Mouse (Mus musculus) hindbrain, embryonic 14.5 days (tissue): ENCODE measurements around the gene Coasy. TPM values are rescaled to one million over a fixed set of nuclear protein-coding genes. Genes with fewer than 3 reads are reported as not detected.
A peak's percentile ranks its signal among the peaks of the same experiment; 100 is the strongest.

ENCODE experiments used
- ATAC-seq: fragments of 200-750 bp; cut with Nextera tagmentation; 2 replicates; pipeline ENCODE4 v1.8.0; 2017; ENCODE audit warnings: moderate number of reproducible peaks, mild to moderate bottlenecking, moderate TSS enrichment, moderate library complexity; ENCODE audit not compliant: low FRiP score
- DNase-seq: peaks from one replicate; pipeline ENCODE4 v3.0.0-alpha.2; 2015; ENCODE audit warnings: low spot score
- H3K27ac ChIP-seq: fragments of 300-500 bp; sonication (generic); 2 replicates; pipeline ENCODE4 v1.5.1; 2014; ENCODE audit warnings: mild to moderate bottlenecking, moderate library complexity
- H3K27me3 ChIP-seq: fragments of 300-500 bp; sonication (generic); 2 replicates; pipeline ENCODE4 v1.6.1; 2014; ENCODE audit warnings: mild to moderate bottlenecking, low read length, mixed read lengths; ENCODE audit not compliant: control insufficient read depth, insufficient read depth
- H3K36me3 ChIP-seq: fragments of 300-500 bp; sonication (generic); replicated peaks from 2 replicates; pipeline ENCODE4 v1.6.1; 2014; ENCODE audit not compliant: control insufficient read depth, insufficient read depth
- H3K4me1 ChIP-seq: fragments of 300-500 bp; sonication (generic); replicated peaks from 2 replicates; pipeline ENCODE4 v1.6.1; 2014; ENCODE audit warnings: antibody characterized with exemption, low read length, mixed read lengths; ENCODE audit not compliant: control insufficient read depth, insufficient read depth
- H3K4me2 ChIP-seq: fragments of 300-500 bp; sonication (generic); replicated peaks from 2 replicates; pipeline ENCODE4 v1.6.1; 2014; ENCODE audit warnings: mild to moderate bottlenecking, moderate library complexity
- H3K4me3 ChIP-seq: fragments of 300-500 bp; sonication (generic); replicated peaks from 2 replicates; pipeline ENCODE4 v1.5.1; 2014; ENCODE audit warnings: mild to moderate bottlenecking, low read length
- H3K9ac ChIP-seq: fragments of 300-500 bp; sonication (generic); 2 replicates; pipeline ENCODE4 v1.6.1; 2014
- H3K9me3 ChIP-seq: fragments of 300-500 bp; sonication (generic); 2 replicates; pipeline ENCODE4 v1.6.1; 2016; ENCODE audit warnings: low read length; ENCODE audit not compliant: control insufficient read depth
- WGBS: fragments of 180-500 bp; shearing (Covaris S2); extraction: QIAGEN DNeasy Blood & Tissue Kit; methylation state at CpG from one replicate; pipeline ENCODE4 v1.1.7; 2014; 5-methylcytosine and 5-hydroxymethylcytosine counted together
- polyA plus RNA-seq: library from polyadenylated mRNA; unstranded; fragments of >200 nt; fragmentation: Nextera tagmentation; extraction: Ambion mirVana; gene quantifications from 2 replicates; pipeline ENCODE4 v1.2.1, GENCODE M21; 2014

The Coasy gene
- polyA plus RNA-seq, 1 experiment from 2014 or later = 37.2 TPM

DNA sequence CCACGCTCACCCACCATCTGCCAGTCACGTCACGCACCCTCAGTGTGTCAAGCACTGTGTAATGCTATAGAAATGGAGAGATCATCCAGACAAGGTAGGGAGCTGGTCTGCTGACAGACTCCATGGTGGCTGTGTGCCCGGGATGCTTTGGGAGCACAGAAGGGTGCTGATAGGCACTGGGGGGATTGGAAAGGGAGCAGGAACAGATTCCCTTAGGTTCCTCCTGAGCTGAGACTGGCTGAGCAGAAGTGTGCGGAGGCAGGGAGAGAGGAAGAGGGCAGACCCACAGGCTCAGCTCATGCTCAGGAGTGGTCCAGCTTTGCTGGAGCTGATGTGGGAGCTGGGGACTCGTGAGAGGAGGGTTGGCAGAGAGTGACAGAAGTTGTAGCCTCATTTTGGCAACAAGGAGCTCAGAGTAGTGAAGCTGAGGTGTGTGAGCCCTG lies 31.3 kb upstream of the Coasy start:
- Histone ChIP-seq H3K9ac (no peak overlapping the region), H3K4me1 (no peaks in the 10 kb centered on the region), H3K27ac (no peak overlapping the region), H3K4me3 (no peak overlapping the region), H3K36me3 (peaks cover 98% of the 10 kb centered on the region), H3K9me3 (no peaks in the 10 kb centered on the region), H3K27me3 (no peaks in the 10 kb centered on the region), H3K4me2 (no peak overlapping the region)
- 86% methylated on average over 6 of the region's 6 CpGs for WGBS
- DNase-seq (no peak), ATAC-seq (no peak)

DNA sequence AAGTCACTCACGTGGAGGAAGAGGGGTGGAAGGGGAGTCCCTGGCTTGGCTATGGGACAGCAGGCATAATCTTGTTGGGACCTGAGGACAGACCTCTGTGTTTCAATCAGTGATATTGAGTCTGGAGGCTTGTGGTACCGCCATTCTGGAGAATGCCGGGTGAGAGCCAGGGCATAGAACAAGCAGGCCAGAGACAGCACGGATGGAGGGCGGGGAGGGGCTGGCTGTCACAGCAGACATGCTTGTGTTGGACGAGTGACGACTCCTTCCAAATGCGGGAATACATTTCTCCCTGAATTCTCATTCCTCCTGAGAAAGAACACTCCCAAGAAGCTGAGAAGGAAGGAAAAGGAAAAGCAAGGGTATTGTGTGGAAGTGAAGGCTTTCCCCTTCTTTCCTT lies 30.7 kb upstream of the Coasy start:
- DNase-seq (no peak), ATAC-seq (no peak)
- Histone ChIP-seq H3K4me1 (no peaks in the 10 kb centered on the region), H3K27ac (no peak overlapping the region), H3K9ac (no peak overlapping the region), H3K4me2 (no peak overlapping the region), H3K27me3 (no peaks in the 10 kb centered on the region), H3K9me3 (no peaks in the 10 kb centered on the region), H3K36me3 (peaks cover 98% of the 10 kb centered on the region), H3K4me3 (no peak overlapping the region)
- 82% methylated on average over 8 of the region's 8 CpGs for WGBS

DNA sequence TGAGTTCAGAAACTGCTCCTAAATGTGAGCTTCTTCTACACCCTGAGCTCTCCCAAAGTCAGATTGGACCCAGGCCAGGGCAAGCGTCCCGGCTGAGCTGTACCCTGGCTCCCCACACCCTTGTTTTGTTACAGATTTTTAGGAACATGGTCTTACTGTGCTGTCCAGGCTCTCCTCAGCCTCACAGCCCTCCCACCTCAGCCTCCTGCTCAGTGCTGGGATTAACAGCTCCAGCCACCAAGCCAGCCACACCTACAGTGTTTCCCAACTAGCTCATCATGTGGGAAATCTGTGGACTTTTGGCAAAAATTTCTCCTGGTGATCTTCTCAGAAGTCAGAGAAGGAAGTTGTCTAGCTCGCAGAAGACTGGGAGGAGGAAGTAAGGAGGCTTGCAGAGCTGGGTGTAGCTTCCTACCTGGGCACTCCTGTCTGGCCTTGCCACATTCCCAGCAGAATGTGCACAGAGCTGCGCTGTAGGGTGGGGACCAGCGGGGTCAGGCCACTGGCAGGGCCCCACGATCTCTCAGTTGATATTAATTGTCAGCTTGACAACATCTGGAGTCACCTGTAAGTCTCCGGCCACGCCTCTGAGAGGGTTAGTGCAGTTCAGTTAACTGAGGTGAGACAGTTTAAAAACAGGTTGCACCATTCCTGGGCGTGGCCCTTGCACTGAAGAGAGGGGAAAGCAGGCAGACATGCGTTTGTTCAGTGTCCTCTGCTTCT lies 29.5 kb upstream of the Coasy start:
- Histone ChIP-seq H3K4me1 (no peaks in the 10 kb centered on the region), H3K4me3 (no peak overlapping the region), H3K9ac (no peak overlapping the region), H3K36me3 (peaks cover 95% of the 10 kb centered on the region), H3K27ac (no peak overlapping the region), H3K27me3 (no peaks in the 10 kb centered on the region), H3K9me3 (no peaks in the 10 kb centered on the region), H3K4me2 (no peak overlapping the region)
- 91% methylated on average over 10 of the region's 10 CpGs for WGBS
- ATAC-seq (no peak), DNase-seq (no peak)

DNA sequence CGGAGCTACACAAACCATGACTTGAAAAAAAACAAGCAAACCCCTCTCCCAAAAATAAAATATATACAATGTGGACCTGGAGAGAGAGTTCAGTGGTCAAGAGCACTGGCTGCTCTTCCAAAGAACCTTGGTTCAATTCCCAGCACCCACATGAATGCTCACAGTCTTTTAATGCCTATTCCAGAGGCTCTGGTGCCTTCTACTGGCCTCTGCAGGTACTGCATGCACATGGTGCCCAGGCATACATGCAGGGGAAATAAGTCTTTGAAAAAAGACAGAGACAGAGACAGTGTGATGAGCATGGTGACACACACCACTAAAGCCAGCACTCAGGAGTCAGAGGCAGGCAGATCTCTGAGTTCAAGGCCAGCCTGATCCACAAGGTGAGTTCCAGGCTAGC lies 28.4 kb upstream of the Coasy start:
- Histone ChIP-seq H3K27me3 (no peaks in the 10 kb centered on the region), H3K4me2 (no peak overlapping the region), H3K27ac (no peak overlapping the region), H3K9ac (no peak overlapping the region), H3K36me3 (peaks cover 95% of the 10 kb centered on the region), H3K9me3 (no peaks in the 10 kb centered on the region), H3K4me1 (no peaks in the 10 kb centered on the region), H3K4me3 (no peak overlapping the region)
- WGBS = 100% methylated on average over 1 of the region's 1 CpGs
- DNase-seq (no peak), ATAC-seq (no peak)

DNA sequence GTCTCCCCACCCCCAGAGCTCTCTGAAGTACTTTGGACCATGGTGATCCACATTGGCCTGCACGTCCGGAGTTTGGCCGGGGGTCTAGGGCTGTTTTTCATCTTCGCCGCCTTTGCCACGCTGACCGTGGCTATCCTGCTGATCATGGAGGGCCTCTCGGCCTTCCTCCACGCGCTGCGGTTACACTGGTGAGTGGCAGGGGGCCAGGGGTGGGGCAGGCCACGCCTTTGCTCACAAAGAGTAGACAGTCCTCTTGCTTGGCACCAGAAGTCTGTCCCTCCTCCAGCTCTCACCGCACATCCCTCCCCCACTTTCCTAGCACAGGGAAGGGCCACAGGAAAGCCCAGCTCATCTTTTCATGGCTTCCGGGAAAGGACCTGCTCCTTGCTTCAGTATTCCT lies 26.9 kb upstream of the Coasy start:
- Histone ChIP-seq H3K27me3 (no peaks in the 10 kb centered on the region), H3K27ac (no peak overlapping the region), H3K9ac (no peak overlapping the region), H3K9me3 (no peaks in the 10 kb centered on the region), H3K36me3 (peaks cover 93% of the 10 kb centered on the region), H3K4me1 (no peaks in the 10 kb centered on the region), H3K4me2 (no peak overlapping the region), H3K4me3 (no peak overlapping the region)
- ATAC-seq (no peak), DNase-seq (no peak)
- WGBS = 86% methylated on average over 14 of the region's 14 CpGs

DNA sequence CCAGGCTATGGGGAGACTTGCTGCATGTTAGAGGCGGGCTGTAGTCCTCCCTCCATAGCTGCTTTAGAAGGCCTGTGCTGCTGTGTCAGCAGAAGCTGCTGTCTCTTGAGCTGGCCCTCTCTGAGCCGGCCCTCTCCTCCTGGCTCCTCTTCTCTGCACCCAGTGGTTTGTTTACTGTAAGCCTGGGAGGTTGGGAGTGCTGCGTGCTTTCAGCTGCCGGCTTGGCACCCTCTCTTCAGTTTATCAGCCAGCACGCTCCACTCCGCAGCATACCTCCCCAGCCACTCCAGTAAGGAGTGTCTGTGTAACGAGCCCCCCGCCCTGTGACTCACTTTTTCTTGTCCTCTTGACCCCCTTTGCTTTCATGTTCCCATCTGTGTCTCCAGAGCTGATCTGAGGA lies 25.5 kb upstream of the Coasy start:
- Histone ChIP-seq H3K9me3 (no peaks in the 10 kb centered on the region), H3K4me2 (no peak overlapping the region), H3K36me3 (peaks cover 83% of the 10 kb centered on the region), H3K27me3 (no peaks in the 10 kb centered on the region), H3K27ac (no peak overlapping the region), H3K9ac (no peak overlapping the region), H3K4me3 (no peak overlapping the region), H3K4me1 (no peaks in the 10 kb centered on the region)
- WGBS = 55% methylated on average over 8 of the region's 8 CpGs
- ATAC-seq (no peak), DNase-seq (no peak)

DNA sequence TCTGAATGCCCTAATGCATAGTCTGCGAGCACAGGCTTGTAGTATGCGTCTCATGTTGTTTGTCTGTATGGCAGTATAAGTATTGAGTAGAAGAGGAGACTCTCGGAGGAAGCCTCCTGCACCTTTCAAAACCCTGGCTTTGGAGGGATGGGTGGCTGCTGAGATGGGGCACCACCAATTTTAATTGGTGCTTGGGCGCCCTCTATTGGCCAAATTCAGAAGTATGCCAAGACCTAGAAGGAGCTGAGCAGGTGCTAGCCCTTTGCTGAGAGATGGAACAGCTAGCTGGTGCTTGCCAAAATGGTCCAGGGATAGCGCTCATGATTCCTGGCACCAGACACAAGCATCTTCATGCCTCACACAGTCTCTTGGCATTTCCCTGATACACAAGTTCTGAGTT lies 24.5 kb upstream of the Coasy start:
- Histone ChIP-seq H3K9me3 (no peaks in the 10 kb centered on the region), H3K4me2 (no peak overlapping the region), H3K27me3 (no peaks in the 10 kb centered on the region), H3K4me1 (no peaks in the 10 kb centered on the region), H3K36me3 (peaks cover 83% of the 10 kb centered on the region), H3K4me3 (no peak overlapping the region), H3K9ac (no peak overlapping the region), H3K27ac (no peak overlapping the region)
- DNase-seq (peak; percentile 85), ATAC-seq (no peak)
- WGBS = 28% methylated on average over 5 of the region's 5 CpGs

DNA sequence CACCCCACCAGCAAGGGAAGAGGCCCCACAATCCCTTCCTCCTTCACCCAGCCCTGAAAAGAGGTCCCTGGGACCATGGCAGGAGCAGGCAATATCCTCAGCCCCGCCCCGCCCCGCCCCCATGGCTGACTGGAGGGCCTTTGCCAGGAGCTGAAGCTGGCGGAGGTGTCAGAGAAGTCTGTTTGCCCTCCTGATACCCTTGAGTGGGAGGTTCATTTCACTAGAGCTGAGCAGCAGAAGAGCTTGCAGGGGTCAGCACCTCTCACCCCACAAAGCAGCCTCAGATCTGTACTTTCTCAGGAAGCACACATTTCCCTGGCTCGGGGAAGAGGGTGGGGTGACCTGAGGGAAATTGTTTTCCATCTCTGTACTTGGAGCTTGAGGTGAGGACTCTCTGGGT lies 23.6 kb upstream of the Coasy start:
- H3K27me3 ChIP-seq = no peaks in the 10 kb centered on the region
- H3K4me1 ChIP-seq = no peaks in the 10 kb centered on the region
- DNase-seq (no peak), ATAC-seq (no peak)
- no peaks in the 10 kb centered on the region for H3K9me3 ChIP-seq
- no peak overlapping the region for H3K4me3 ChIP-seq
- peaks cover 82% of the 10 kb centered on the region for H3K36me3 ChIP-seq
- no peak overlapping the region for H3K9ac ChIP-seq
- H3K4me2 ChIP-seq = no peak overlapping the region
- WGBS = 82% methylated on average over 5 of the region's 5 CpGs
- no peak overlapping the region for H3K27ac ChIP-seq

DNA sequence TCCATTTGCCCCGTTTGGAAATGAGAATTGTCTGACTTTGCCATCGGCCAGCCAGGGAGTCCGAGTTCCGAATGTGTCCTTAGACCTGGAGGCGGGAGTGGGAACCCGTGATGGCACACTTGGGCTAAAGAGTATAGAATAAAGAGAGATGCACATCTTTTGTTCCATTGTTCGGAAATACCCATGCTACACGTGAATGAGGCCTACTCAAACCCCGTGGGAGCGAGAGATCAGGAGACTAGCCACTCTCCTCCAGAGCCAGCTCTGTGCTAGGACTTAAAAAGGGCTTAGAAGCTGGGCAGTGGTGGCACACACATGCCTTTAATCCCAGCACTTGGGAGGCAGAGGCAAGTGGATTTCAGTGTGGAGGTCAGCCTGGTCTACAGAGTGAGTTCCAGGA lies 22.9 kb upstream of the Coasy start:
- no peaks in the 10 kb centered on the region for H3K4me1 ChIP-seq
- no peaks in the 10 kb centered on the region for H3K9me3 ChIP-seq
- no peak overlapping the region for H3K4me3 ChIP-seq
- H3K4me2 ChIP-seq = no peak overlapping the region
- DNase-seq = no peak
- no peaks in the 10 kb centered on the region for H3K27me3 ChIP-seq
- peak overlapping the region; percentile 69; the same call in 1 of the 2 replicates for H3K27ac ChIP-seq
- H3K9ac ChIP-seq = no peak overlapping the region
- 71% methylated on average over 10 of the region's 10 CpGs for WGBS
- no peak for ATAC-seq
- peaks cover 80% of the 10 kb centered on the region for H3K36me3 ChIP-seq

DNA sequence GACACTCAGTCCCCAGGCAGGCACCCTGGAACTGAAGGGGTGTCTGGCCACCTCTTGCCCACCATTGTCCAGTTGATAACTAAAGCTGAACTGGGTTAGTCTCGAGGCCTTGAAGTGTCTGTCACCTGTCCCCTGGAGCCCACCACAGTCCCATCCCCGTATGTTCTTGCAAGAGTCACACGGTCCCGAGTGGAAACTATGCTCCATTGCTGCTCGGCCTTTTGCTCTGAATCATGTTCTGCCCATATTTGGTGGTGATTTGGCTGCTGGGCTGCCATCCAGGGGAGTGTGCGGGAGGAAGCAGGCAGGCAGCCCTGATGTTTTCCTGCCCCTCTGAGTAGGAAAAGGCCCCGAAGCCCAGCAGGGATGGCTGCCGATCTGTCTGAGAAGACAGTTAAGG lies 22.2 kb upstream of the Coasy start:
- ATAC-seq = no peak
- H3K9ac ChIP-seq = no peak overlapping the region
- DNase-seq = no peak
- H3K4me3 ChIP-seq = no peak overlapping the region
- WGBS = 81% methylated on average over 8 of the region's 8 CpGs
- H3K36me3 ChIP-seq = peaks cover 74% of the 10 kb centered on the region
- no peaks in the 10 kb centered on the region for H3K9me3 ChIP-seq
- H3K4me2 ChIP-seq = no peak overlapping the region
- H3K4me1 ChIP-seq = no peaks in the 10 kb centered on the region
- peak overlapping the region; percentile 69; the same call in 1 of the 2 replicates for H3K27ac ChIP-seq
- H3K27me3 ChIP-seq = no peaks in the 10 kb centered on the region
